ENCODE assay signal across 8 mouse cellular contexts in the genomic region with DNA sequence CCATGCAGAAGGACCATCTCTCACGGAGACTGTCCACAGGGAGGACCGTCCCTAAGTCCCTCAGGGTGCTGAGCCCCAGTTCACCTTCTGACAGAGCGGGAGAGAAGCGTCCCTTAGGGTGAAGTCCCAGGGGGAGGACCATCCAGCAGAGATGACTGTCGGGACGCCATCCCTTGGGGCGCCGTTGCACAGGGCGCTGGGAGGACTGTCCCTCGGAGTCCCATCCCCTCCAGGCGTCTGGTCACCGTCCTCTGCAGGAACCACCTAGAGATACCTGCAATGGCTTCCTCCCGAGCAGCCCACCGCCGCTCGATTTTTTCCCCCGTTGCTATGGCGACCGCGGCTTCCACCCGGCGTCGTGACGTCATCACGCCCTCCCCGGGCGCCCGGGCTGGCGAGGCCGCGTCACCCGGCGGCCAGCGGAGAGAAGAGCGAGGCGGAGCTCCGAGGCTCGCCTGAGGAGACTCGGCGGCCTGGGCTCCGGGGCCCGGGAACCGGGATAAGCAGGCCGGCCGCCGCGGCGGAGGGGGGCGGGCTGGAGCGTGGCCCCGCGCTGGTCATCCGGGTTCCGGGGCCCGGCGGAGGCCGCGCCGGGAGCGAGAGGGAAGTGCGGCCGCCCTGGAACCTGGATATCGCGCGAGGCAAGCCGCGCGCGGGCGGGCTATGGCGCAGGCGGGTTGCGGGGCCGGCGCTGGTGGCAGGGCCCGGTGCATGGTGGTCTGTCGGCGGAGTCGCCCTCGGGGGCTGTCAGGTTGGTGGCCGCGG. TPM values are rescaled to one million over a fixed set of nuclear protein-coding genes. Genes with fewer than 3 reads are reported as not detected.
DNase-seq lines count a peak whose midpoint lies in the region; ATAC-seq lines count a peak whose summit lies in the region.

Gene Zfp523 (plus strand): TSS at position 355 of the 765 bp plus-strand sequence.

- H3K9ac ChIP-seq in hindbrain, embryonic 13.5 days = peak within 1 kb of the TSS; percentile 98

- peaks cover 71% of the 10 kb centered on the region for H3K4me1 ChIP-seq in hindbrain, embryonic 13.5 days (replicated peaks)

- no peaks in the 10 kb centered on the region for H3K27me3 ChIP-seq in hindbrain, embryonic 13.5 days

- DNase-seq in Muller cell, postnatal 12 days (ENCODE audit: inconsistent ontology term) = peak; percentile 93
- peak; percentile 95 for DNase-seq in cerebellum, adult 9-11 months
- DNase-seq in frontal cortex, postnatal 14 days (ENCODE audit: low spot score in 2 of 2) = peak; percentile 82 to 88
- DNase-seq in layer of hippocampus, postnatal 25 days (ENCODE audit: extremely low spot score in 1 of 2, low spot score in 1 of 2) = peak; percentile 89 to 94
- DNase-seq in lung, postnatal 25 days (ENCODE audit: low spot score) = peak; percentile 87
- DNase-seq in retina, embryonic 14.5 days (ENCODE audit: low spot score) = peak; percentile 90
- peak; percentile 98 for DNase-seq in thymus, postnatal 4 days

- peak within 1 kb of the TSS; percentile 95 for H3K27ac ChIP-seq in hindbrain, embryonic 13.5 days

- WGBS in hindbrain, embryonic 13.5 days = under 1% methylated on average over 75 of the region's 82 CpGs

- peak within 1 kb of the TSS; percentile 89 for H3K4me2 ChIP-seq in hindbrain, embryonic 13.5 days

- H3K4me3 ChIP-seq in hindbrain, embryonic 13.5 days = peak within 1 kb of the TSS; percentile 86

- no peaks in the 10 kb centered on the region for H3K9me3 ChIP-seq in hindbrain, embryonic 13.5 days

- peak; percentile 88 for ATAC-seq in hindbrain, embryonic 13.5 days (ENCODE audit: low FRiP score)

- peaks cover 13% of the 10 kb centered on the region; the same call in 1 of the 2 replicates for H3K36me3 ChIP-seq in hindbrain, embryonic 13.5 days

RNA-seq across cellular contexts. Expression of gene Zfp523, which starts in this region (rescaled TPM):
- polyA plus RNA-seq in hindbrain, embryonic 13.5 days (2015; fragmentation: Nextera tagmentation; extraction: Ambion mirVana) = 40.2 and 41.6 TPM in 2 replicates
- 100 to 1,000 TPM in 1 of 2 experiments, 10 to 100 TPM in 1; 95.9 to 109 TPM for total RNA-seq in layer of hippocampus, postnatal 25 days (2021)

Comparison
In these comparisons a context has a peak if more than half of its experiments do, and no peak if none do; other contexts are left out.
1. Peak in every context shown above with its lines: DNase-seq, ATAC-seq, H3K4me3 ChIP-seq and H3K27ac ChIP-seq.